Mouse (Mus musculus): ENCODE results near the gene Nlgn2.

DNA sequence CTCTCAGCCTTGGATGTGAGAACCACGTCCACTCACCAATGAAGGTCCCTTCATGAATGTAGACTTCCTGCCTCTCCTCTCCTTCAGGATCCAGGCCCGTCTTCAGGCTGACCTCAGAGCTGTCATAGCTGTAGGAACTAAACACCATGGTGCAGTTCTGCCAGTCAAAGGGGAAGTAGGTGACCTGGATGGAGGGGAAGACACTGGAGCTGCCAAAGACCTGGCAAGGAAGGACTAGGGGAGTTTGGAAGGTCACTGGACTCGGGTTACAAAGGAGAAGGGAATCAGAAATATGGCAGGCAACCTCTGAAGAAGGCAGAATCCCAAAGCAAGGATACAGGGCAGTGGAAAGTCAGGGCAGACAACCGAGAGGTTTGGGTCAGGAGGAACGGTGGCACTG lies 44.2 kb downstream of the Nlgn2 start:
- TF ChIP-seq CTCF (IDR thresholded peaks at IDR 0.05; ENCODE audit: borderline replicate concordance, control insufficient read depth, extremely low read depth, insufficient read depth, low read length, poor library complexity) (no peak), POLR2A (IDR thresholded peaks at IDR 0.05; ENCODE audit: control insufficient read depth, extremely low read depth, insufficient read depth, low read length, poor library complexity) (no peak)

Measured in thymus, adult 2 months (tissue).